Mouse (Mus musculus) stomach, embryonic 16.5 days (tissue): ENCODE data around the gene Stk32c. TPM values are rescaled to one million over a fixed set of nuclear protein-coding genes. Genes with fewer than 3 reads are reported as not detected.

Source experiments
- ATAC-seq: fragments of 200-750 bp; cut with Nextera tagmentation; 2 replicates; pipeline ENCODE4 v1.8.0; 2017; ENCODE audit warnings: moderate number of reproducible peaks, moderate TSS enrichment; ENCODE audit not compliant: insufficient read depth, low FRiP score
- H3K27ac ChIP-seq: fragments of 300-500 bp; sonication (generic); 2 replicates; pipeline ENCODE4 v1.5.1; 2014; ENCODE audit warnings: low read length
- H3K27me3 ChIP-seq: fragments of 300-500 bp; sonication (generic); 2 replicates; pipeline ENCODE4 v1.6.1; 2014; ENCODE audit warnings: low read length, control low read depth, mixed read lengths; ENCODE audit not compliant: control insufficient read depth, insufficient read depth
- H3K36me3 ChIP-seq: fragments of 300-500 bp; sonication (generic); 2 replicates; pipeline ENCODE4 v1.6.1; 2014; ENCODE audit warnings: low read length; ENCODE audit not compliant: control insufficient read depth, insufficient read depth
- H3K4me1 ChIP-seq: fragments of 300-500 bp; sonication (generic); 2 replicates; pipeline ENCODE4 v1.6.1; 2014; ENCODE audit warnings: low read length, control low read depth, mixed read lengths; ENCODE audit not compliant: control insufficient read depth, insufficient read depth
- H3K4me2 ChIP-seq: fragments of 300-500 bp; sonication (generic); 2 replicates; pipeline ENCODE4 v1.6.1; 2014; ENCODE audit warnings: low read depth, low read length, mixed read lengths
- H3K4me3 ChIP-seq: fragments of 300-500 bp; sonication (generic); replicated peaks from 2 replicates; pipeline ENCODE4 v1.5.1; 2014; ENCODE audit warnings: mild to moderate bottlenecking, low read length
- H3K9ac ChIP-seq: fragments of 300-500 bp; sonication (generic); 2 replicates; pipeline ENCODE4 v1.6.1; 2014; ENCODE audit warnings: low read length
- H3K9me3 ChIP-seq: fragments of 300-500 bp; sonication (generic); replicated peaks from 2 replicates; pipeline ENCODE4 v1.6.1; 2016; ENCODE audit warnings: low read length, control low read depth; ENCODE audit not compliant: control insufficient read depth
- WGBS: fragments of 180-500 bp; shearing (Covaris S2); extraction: QIAGEN DNeasy Blood & Tissue Kit; methylation state at CpG from one replicate; pipeline ENCODE4 v1.1.7; 2014; 5-methylcytosine and 5-hydroxymethylcytosine counted together
- polyA plus RNA-seq: library from polyadenylated mRNA; unstranded; fragments of >200 nt; fragmentation: Nextera tagmentation; extraction: Ambion mirVana; gene quantifications from 2 replicates; pipeline ENCODE4 v1.2.1, GENCODE M21; 2015

Gene Stk32c
- polyA plus RNA-seq, 1 experiment from 2014 or later: 0.17 TPM

DNA sequence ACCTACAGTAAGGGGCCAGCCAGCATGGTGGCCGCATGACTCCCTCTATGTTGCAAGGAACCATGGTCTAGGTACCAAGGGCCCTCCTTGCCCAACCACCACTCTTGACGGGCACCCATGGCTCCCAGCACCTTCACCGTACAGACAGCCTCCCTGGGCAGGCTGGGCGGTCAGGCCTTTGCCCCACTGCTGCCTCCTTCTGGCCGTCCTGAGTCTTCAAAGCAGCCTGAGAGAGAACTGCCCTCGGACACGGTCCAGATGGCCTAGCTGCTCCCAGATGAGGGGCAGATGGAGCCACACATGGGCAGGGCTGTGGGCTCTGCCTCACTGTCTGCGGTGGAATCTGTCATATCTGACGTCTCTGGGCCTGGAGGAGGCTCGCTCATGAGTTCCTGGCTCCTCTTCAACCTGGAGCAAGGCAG, 109.1 kb downstream of the Stk32c start:
- Histone ChIP-seq H3K9ac (no peak overlapping the region), H3K4me3 (no peak overlapping the region), H3K4me1 (no peaks in the 10 kb centered on the region), H3K27ac (no peak overlapping the region), H3K4me2 (no peak overlapping the region), H3K9me3 (no peaks in the 10 kb centered on the region), H3K36me3 (no peaks in the 10 kb centered on the region), H3K27me3 (no peaks in the 10 kb centered on the region)
- ATAC-seq: no peak
- 52% methylated on average over 10 of the region's 10 CpGs for WGBS

DNA sequence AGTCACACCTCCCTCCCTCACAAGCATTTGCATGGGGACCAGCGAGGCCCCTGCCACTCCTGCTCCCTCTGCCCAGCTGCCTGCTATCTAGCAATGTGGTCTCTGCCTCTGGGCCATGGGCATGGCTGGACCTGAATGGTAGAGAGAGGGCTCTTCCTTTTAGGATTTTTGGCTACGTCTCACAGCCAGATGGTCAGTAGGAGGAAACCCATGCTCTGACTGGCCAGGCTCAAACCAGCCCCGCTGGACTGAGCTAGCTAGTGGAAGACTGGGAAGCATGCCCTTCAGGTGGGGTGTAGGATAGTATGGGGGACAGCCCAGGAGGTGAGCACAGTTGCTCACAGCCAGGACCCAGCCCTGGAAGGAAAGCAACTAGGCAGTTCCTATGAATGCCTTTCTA, 111.3 kb downstream of the Stk32c start:
- ATAC-seq: no peak
- WGBS: 76% methylated on average over 3 of the region's 3 CpGs
- Histone ChIP-seq H3K27ac (no peak overlapping the region), H3K27me3 (no peaks in the 10 kb centered on the region), H3K9ac (no peak overlapping the region), H3K4me1 (no peaks in the 10 kb centered on the region), H3K4me2 (no peak overlapping the region), H3K9me3 (no peaks in the 10 kb centered on the region), H3K36me3 (no peaks in the 10 kb centered on the region), H3K4me3 (no peak overlapping the region)

DNA sequence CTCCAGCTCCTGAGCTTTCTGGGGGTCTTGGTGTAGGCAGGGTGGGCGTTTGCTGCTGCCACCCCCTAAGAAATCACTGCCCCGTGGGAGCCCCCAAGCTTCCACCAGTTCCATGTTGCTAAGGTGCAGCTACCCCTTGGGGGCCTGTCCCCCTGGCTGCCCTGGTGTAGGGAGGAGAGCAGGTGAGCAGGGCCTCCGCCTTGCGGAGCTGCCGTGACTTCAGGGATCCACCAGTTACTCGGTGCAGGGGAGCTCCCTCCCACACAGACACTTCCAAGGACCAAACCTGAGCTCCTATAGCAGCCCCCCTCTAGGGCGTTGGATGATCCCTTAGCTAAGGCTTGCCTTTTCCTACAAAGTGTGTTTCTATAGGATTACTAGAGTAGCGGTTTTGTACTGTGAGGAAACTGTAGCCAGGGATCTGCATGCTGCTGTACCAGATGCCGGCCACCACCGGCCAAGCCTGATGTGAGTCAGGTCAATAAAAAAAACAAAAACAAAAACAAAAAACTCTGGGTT, 111.8 kb downstream of the Stk32c start:
- Histone ChIP-seq H3K9me3 (no peaks in the 10 kb centered on the region), H3K4me2 (no peak overlapping the region), H3K27me3 (no peaks in the 10 kb centered on the region), H3K36me3 (no peaks in the 10 kb centered on the region), H3K4me3 (no peak overlapping the region), H3K9ac (no peak overlapping the region), H3K27ac (no peak overlapping the region), H3K4me1 (no peaks in the 10 kb centered on the region)
- 73% methylated on average over 10 of the region's 10 CpGs for WGBS
- no peak for ATAC-seq

DNA sequence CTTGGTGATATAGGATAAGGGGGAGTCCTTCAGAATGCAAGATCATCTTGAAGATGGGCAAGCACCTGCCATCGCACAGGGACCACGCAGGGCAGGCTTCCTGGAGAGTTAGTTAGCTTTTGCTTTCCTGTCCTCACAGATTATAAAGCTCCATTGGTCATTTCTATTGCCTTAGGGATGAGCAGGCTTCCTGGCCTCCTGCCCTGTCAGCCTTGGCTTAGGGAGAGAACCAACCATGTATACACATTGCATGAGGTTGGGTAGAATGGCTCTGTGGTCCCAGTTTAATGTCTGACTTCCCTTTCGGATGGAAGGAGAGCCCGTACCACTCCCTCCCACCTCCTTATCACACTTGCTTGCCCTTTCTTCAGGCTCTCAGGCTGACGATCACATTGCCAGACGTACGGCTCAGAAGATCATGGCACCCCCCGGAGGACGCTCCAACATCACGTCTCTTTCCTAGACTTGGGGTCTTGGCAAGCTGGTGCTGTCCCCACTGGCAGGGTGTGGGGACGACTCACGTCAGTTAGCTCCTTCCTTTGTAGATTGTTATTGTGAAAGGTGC, 112.5 kb downstream of the Stk32c start:
- ATAC-seq: no peak
- 70% methylated on average over 12 of the region's 12 CpGs for WGBS
- no peak overlapping the region for H3K4me3 ChIP-seq

DNA sequence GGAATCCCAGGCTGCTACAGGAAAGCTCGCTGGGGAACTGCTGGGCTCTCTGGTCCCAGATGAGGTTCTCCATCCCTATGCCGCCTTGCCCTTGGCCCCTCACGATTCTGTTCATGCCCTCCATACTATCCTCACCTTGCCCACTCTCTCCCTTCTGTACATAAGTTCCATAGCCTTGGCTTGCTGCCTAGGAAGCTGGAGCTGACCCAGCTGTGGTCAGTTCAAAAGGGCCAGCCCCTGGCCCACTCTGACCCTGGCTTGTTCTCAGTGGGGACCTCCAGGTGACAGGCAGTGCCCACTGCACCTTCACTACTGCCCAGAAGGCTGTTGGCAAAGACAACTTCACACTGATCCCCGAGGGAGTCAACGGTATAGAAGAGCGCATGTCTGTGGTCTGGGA, 116.7 kb downstream of the Stk32c start:
- no peaks in the 10 kb centered on the region for H3K27me3 ChIP-seq
- no peak overlapping the region for H3K9ac ChIP-seq
- no peaks in the 10 kb centered on the region for H3K9me3 ChIP-seq
- WGBS: 89% methylated on average over 6 of the region's 6 CpGs
- H3K4me3 ChIP-seq: no peak overlapping the region
- no peak for ATAC-seq
- no peaks in the 10 kb centered on the region for H3K36me3 ChIP-seq
- H3K4me2 ChIP-seq: no peak overlapping the region
- no peak overlapping the region for H3K27ac ChIP-seq
- H3K4me1 ChIP-seq: no peaks in the 10 kb centered on the region

More for the DNA sequence above, 112.5 kb downstream of the Stk32c start:
- no peaks in the 10 kb centered on the region for H3K4me1 ChIP-seq
- H3K4me2 ChIP-seq: no peak overlapping the region
- H3K9me3 ChIP-seq: no peaks in the 10 kb centered on the region
- no peaks in the 10 kb centered on the region for H3K27me3 ChIP-seq
- H3K9ac ChIP-seq: no peak overlapping the region
- H3K36me3 ChIP-seq: no peaks in the 10 kb centered on the region
- no peak overlapping the region for H3K27ac ChIP-seq

DNA sequence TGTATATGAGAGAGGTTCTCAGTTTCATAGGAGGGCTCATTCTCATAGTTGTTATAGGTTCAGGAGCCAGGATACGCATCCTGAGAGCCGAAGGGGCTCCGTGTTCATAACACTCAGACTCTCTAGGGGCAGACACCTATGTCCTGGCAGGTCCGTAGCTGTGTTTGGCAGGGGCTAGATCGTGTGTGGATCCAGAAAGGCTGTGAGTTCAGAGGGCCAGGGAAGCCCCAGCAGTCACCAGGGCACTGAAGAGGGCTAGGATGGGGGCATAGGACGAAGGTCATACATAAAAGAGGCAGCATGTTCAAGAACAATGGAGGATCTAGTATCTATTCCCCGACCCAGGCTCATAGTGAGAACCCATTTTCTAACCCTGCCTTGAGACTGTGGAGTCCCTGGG, 117.8 kb downstream of the Stk32c start:
- no peaks in the 10 kb centered on the region for H3K36me3 ChIP-seq
- H3K4me1 ChIP-seq: no peaks in the 10 kb centered on the region
- H3K27me3 ChIP-seq: no peaks in the 10 kb centered on the region
- H3K27ac ChIP-seq: no peak overlapping the region
- H3K4me3 ChIP-seq: no peak overlapping the region
- no peak overlapping the region for H3K9ac ChIP-seq
- no peak overlapping the region for H3K4me2 ChIP-seq
- H3K9me3 ChIP-seq: no peaks in the 10 kb centered on the region
- ATAC-seq: no peak
- 84% methylated on average over 7 of the region's 7 CpGs for WGBS

DNA sequence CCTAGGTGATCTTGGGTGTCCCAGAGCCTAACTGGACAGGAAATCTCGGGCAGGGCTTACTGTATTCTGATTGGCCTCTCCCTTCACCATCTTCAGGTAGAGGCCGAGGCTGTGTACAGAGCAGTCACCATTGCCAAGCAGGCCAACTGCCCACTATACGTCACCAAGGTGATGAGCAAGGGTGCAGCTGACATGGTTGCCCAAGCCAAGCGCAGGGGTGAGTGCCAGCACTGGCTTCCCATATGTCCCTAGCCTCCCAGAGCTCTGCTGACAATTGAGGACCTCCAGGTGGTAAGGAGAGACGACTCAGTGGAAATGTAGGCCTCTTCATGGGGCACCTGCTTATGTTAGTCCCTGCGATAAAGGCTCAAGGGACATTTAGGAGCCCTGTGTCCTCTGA, 118.3 kb downstream of the Stk32c start:
- no peaks in the 10 kb centered on the region for H3K9me3 ChIP-seq
- WGBS: 83% methylated on average over 6 of the region's 6 CpGs
- no peaks in the 10 kb centered on the region for H3K4me1 ChIP-seq
- ATAC-seq: no peak; the same call in 1 of the 2 replicates
- no peak overlapping the region for H3K4me2 ChIP-seq
- no peaks in the 10 kb centered on the region for H3K27me3 ChIP-seq
- H3K36me3 ChIP-seq: no peaks in the 10 kb centered on the region
- no peak overlapping the region for H3K9ac ChIP-seq
- H3K4me3 ChIP-seq: no peak overlapping the region
- H3K27ac ChIP-seq: no peak overlapping the region

DNA sequence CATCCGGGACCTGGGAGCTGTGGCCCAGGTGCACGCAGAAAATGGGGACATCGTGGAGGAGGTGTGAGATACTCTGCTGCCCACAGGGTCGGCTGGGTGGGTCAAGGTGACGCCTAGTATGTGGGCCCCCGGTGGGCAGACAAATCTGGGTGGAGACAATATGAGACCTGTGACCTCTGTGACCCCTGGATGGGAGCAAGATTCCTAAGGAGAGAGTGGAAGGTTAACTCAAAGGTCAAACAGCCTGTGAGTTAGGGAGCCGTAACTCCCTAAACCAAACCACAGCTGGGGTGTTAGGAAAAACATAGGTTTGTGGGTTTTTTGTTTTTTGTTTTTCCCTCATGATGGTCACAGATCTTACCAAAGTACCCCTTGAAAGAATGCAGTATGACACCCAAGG, 119.3 kb downstream of the Stk32c start:
- 83% methylated on average over 7 of the region's 7 CpGs for WGBS
- Histone ChIP-seq H3K27ac (no peak overlapping the region), H3K4me3 (no peak overlapping the region)

DNA sequence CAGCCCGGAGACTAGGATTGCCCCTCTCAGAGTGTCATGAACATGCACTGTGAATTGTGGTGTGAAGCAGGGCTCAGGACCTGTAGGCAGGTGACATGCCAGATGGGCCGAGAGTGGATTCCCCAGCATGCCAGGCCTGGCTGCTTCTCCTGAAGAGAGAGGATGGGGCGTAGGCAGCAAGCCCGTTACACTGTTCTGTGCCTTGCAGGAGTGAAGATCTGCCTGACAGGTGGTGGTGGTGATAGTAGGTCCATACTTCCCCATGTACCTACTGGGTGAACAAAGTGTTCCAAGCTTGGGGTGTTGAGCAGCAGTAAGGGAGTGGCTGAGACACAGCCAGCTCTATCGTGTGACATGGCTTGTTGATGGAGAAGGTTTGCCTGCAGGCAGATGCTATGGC, 120.0 kb downstream of the Stk32c start:
- no peak overlapping the region for H3K27ac ChIP-seq
- ATAC-seq: no peak
- no peaks in the 10 kb centered on the region for H3K36me3 ChIP-seq
- H3K27me3 ChIP-seq: no peaks in the 10 kb centered on the region
- no peaks in the 10 kb centered on the region for H3K4me1 ChIP-seq
- H3K4me2 ChIP-seq: no peak overlapping the region
- H3K9ac ChIP-seq: no peak overlapping the region
- H3K4me3 ChIP-seq: no peak overlapping the region
- no peaks in the 10 kb centered on the region for H3K9me3 ChIP-seq
- WGBS: 92% methylated on average over 5 of the region's 5 CpGs

More for the DNA sequence above, 119.3 kb downstream of the Stk32c start:
- H3K9me3 ChIP-seq: no peaks in the 10 kb centered on the region
- H3K27me3 ChIP-seq: no peaks in the 10 kb centered on the region
- ATAC-seq: no peak
- H3K36me3 ChIP-seq: no peaks in the 10 kb centered on the region
- H3K4me2 ChIP-seq: no peak overlapping the region
- H3K4me1 ChIP-seq: no peaks in the 10 kb centered on the region
- no peak overlapping the region for H3K9ac ChIP-seq
